Mouse (Mus musculus): ENCODE measurements at regions not wholly inside any gene's neighbourhood (a gene's known extent, or its start where the extent isn't known, plus 50 kb on each side); places are given as distances from the start of the nearest gene placed in this dataset.

DNA sequence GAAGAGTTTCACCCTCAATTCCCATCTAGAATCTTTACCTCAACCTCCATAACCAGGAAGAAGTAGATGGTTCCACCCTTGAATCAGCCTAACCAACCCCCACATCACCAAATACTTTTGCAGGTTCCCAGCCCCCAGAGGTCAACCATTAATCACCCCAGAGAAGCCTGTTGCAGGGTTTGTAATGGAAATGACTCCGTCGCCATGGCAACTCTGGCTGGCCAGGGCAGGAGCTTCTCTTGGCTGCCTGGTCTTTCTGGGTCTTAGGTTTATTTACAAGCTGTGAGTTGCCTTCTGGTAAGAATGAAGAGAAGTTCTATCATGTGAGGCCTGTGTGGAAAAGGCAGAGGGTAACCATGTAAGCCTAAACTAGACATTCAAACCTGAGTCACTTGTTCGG lies 163.2 kb upstream of the Ncam1 start:
- H3K27ac ChIP-seq: 0 out of 2 replicates have a peak overlapping the region, but pooled peaks have one; percentile 38
- no peak overlapping the region for H3K9ac ChIP-seq
- 4% methylated on average over 3 of the region's 3 CpGs for WGBS
- peak overlapping the region; percentile 37 for H3K4me2 ChIP-seq (replicated peaks)
- no peaks in the 10 kb centered on the region for H3K36me3 ChIP-seq
- H3K4me1 ChIP-seq: peaks cover 45% of the 10 kb centered on the region
- no peaks in the 10 kb centered on the region for H3K9me3 ChIP-seq
- ATAC-seq (ENCODE audit: low FRiP score, low read depth): peak; percentile 80
- no peaks in the 10 kb centered on the region for H3K27me3 ChIP-seq (replicated peaks)
- H3K4me3 ChIP-seq: no peak overlapping the region

DNA sequence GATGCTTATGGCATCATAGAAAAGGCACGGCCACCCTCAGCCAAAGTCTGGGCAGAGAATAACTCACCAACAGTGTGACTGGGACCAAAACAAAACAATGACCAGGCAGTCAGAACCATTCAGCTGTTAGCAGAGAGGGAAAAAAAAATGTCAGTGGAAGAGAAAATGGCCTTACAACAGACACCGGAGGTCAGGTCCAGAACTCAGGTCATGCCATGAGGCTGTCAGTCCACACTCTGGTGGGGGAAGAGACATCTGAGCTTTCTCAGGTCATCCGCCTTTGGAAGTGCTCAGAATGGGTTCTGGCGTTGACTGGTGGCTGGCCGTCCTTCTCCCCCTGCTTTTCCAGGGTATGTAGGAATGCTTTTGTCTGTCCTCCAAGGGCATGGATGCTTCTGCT lies 162.6 kb upstream of the Ncam1 start:
- Histone ChIP-seq H3K9me3 (no peaks in the 10 kb centered on the region), H3K4me2 (replicated peaks) (no peak overlapping the region), H3K4me3 (no peak overlapping the region), H3K27me3 (replicated peaks) (no peaks in the 10 kb centered on the region), H3K4me1 (peaks cover 45% of the 10 kb centered on the region), H3K27ac (no peak overlapping the region), H3K36me3 (no peaks in the 10 kb centered on the region), H3K9ac (no peak overlapping the region)
- ATAC-seq (ENCODE audit: low FRiP score, low read depth): no peak
- WGBS: 27% methylated on average over 5 of the region's 5 CpGs

GRCm38 (mm10) chr9:49959987-49960386 lies 161.3 kb upstream of the Ncam1 start:
- peaks cover 45% of the 10 kb centered on the region for H3K4me1 ChIP-seq
- H3K27ac ChIP-seq: no peak overlapping the region
- no peak for ATAC-seq (ENCODE audit: low FRiP score, low read depth)

DNA sequence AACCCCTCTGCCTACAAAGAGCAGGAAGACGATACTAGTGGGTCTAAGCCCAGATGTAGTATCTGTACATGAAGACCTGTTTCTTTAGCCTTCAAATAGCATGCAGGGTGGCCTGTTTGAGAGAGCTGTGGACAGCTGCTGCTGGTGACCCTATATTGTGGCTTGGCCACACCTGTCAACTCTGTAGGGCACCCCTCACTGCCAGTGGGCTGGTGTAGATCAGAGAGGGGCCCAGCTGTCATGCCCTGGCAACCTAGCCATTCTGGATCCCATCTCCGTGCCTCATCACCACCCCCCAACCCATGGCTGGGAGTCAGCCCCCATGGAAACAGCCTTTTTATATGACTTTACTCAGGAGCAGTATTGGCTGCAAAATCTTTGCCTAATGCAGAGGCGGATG lies 160.2 kb upstream of the Ncam1 start:
- no peak for ATAC-seq (ENCODE audit: low FRiP score, low read depth)
- no peak overlapping the region for H3K27ac ChIP-seq
- no peak overlapping the region for H3K4me3 ChIP-seq
- H3K27me3 ChIP-seq (replicated peaks): no peaks in the 10 kb centered on the region
- peaks cover 49% of the 10 kb centered on the region for H3K4me1 ChIP-seq
- H3K9me3 ChIP-seq: no peaks in the 10 kb centered on the region
- H3K36me3 ChIP-seq: no peaks in the 10 kb centered on the region
- WGBS: 73% methylated on average over 3 of the region's 3 CpGs
- H3K4me2 ChIP-seq (replicated peaks): no peak overlapping the region
- no peak overlapping the region for H3K9ac ChIP-seq

More at GRCm38 (mm10) chr9:49959987-49960386, 161.3 kb upstream of the Ncam1 start:
- Histone ChIP-seq H3K36me3 (no peaks in the 10 kb centered on the region), H3K27me3 (replicated peaks) (no peaks in the 10 kb centered on the region), H3K9ac (no peak overlapping the region), H3K4me3 (no peak overlapping the region), H3K9me3 (no peaks in the 10 kb centered on the region), H3K4me2 (replicated peaks) (no peak overlapping the region)
- WGBS: 47% methylated on average over 10 of the region's 10 CpGs

DNA sequence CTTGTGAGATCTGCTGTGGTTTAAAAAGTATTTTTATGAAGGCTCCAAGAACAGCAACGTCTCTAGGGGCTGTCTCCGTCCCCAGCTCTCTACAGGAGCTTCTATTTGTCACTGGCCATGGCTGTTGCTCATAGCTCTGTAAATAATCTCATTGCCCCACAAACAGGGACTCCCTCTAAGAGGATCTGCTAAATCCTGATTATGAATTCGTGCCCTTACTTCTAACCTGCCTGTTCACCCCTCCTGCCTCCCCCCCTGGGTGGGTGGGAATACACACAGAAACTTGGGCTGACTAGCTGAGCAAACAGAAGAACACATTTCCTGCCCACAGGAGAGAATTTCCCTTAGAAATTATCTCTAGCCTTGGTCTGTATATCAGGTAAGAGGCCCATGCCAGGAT lies 155.9 kb upstream of the Ncam1 start:
- H3K27me3 ChIP-seq (replicated peaks): no peaks in the 10 kb centered on the region
- WGBS: 57% methylated on average over 3 of the region's 3 CpGs

GRCm38 (mm10) chr9:49950321-49950720 lies 151.6 kb upstream of the Ncam1 start:
- Histone ChIP-seq H3K4me3 (no peak overlapping the region), H3K36me3 (no peaks in the 10 kb centered on the region), H3K4me2 (replicated peaks) (no peak overlapping the region), H3K27me3 (replicated peaks) (no peaks in the 10 kb centered on the region), H3K4me1 (peaks cover 8% of the 10 kb centered on the region), H3K27ac (no peak overlapping the region), H3K9me3 (no peaks in the 10 kb centered on the region), H3K9ac (no peak overlapping the region)
- WGBS: 40% methylated on average over 5 of the region's 5 CpGs
- ATAC-seq (ENCODE audit: low FRiP score, low read depth): no peak

More for the DNA sequence above, 155.9 kb upstream of the Ncam1 start:
- Histone ChIP-seq H3K27ac (no peak overlapping the region), H3K4me3 (no peak overlapping the region), H3K9me3 (no peaks in the 10 kb centered on the region), H3K4me1 (peaks cover 17% of the 10 kb centered on the region), H3K36me3 (no peaks in the 10 kb centered on the region), H3K9ac (no peak overlapping the region), H3K4me2 (replicated peaks) (no peak overlapping the region)
- no peak for ATAC-seq (ENCODE audit: low FRiP score, low read depth)

DNA sequence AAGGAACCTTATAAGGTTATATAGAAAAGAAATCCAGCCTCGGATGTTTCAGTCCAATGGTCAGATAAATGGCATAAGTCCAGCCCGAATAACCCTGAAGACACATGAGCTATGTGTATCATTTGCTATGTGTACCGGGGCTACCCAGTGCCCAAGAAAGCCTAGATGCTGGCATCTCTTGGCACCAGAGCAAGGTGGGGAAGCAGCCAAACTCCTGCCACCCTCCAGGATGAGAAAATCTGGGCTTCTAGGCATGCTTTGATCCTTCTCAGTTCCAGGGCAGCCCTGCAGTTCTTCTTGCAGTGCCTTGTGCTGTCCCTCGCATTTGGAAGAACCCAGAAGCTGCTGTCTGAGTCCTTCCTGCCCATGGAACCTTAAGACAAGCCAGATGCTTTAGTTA lies 149.8 kb upstream of the Ncam1 start:
- ATAC-seq (ENCODE audit: low FRiP score, low read depth): no peak
- Histone ChIP-seq H3K27me3 (replicated peaks) (no peaks in the 10 kb centered on the region), H3K4me1 (peaks cover 5% of the 10 kb centered on the region; the same call in 1 of the 2 replicates), H3K36me3 (no peaks in the 10 kb centered on the region), H3K27ac (no peak overlapping the region), H3K9ac (no peak overlapping the region), H3K4me2 (replicated peaks) (no peak overlapping the region), H3K9me3 (no peaks in the 10 kb centered on the region), H3K4me3 (no peak overlapping the region)
- 91% methylated on average over 4 of the region's 4 CpGs for WGBS

GRCm38 (mm10) chr9:49946857-49947256 lies 148.1 kb upstream of the Ncam1 start:
- peaks cover 5% of the 10 kb centered on the region; the same call in 1 of the 2 replicates for H3K4me1 ChIP-seq

DNA sequence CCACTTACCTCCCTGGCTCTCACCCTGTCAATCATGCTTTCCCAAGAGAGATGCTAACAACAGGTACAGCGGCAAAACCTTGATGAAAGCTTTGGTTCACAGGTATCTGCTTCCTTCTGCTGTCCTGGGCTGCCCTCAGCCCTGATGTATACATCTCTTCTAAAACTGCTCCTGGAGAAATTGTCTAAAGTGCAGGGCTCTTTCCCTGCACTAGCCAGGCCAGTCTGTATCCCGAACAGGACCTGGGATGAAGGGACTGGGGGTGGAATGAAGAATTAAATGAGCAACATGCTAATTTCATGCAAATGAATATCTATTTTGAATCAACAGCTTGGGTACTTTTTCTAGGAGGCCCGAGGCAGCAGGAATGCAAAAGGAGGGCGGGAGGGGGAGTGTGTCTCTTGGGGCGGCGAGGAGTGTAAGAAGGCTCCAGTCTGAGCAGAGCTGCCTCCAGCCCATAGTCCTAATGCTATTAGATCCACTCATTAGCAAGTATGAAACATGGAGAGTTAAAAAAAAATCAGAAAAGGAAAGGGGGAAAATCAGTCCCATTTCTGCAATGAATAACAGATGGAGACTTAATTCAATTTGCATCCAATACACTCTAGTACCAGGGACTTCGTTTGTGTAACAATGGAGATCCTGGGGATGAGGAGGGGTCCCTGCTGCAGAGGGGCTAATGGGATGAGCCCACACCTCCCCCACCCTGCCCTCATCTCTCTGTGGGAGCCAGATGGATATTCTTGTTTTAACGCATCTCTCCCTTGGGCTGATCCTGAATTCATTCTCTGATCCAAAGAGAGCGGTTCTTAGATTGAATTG lies 137.0 kb upstream of the Ncam1 start:
- no peak overlapping the region for H3K9ac ChIP-seq
- H3K27ac ChIP-seq: no peak overlapping the region
- H3K4me1 ChIP-seq: peaks cover 14% of the 10 kb centered on the region
- WGBS: 17% methylated on average over 9 of the region's 9 CpGs
- ATAC-seq (ENCODE audit: low FRiP score, low read depth): no peak
- no peak overlapping the region for H3K4me3 ChIP-seq
- no peaks in the 10 kb centered on the region for H3K36me3 ChIP-seq
- H3K4me2 ChIP-seq (replicated peaks): peak overlapping the region; percentile 8; the same call in 1 of the 2 replicates
- H3K9me3 ChIP-seq: no peaks in the 10 kb centered on the region
- H3K27me3 ChIP-seq (replicated peaks): 0 out of 2 replicates have a peak, but pooled peaks cover 2% of the 10 kb centered on the region

More at GRCm38 (mm10) chr9:49946857-49947256, 148.1 kb upstream of the Ncam1 start:
- no peak overlapping the region for H3K4me2 ChIP-seq (replicated peaks)
- WGBS: 75% methylated on average over 2 of the region's 2 CpGs
- no peak overlapping the region for H3K9ac ChIP-seq
- H3K4me3 ChIP-seq: no peak overlapping the region
- ATAC-seq (ENCODE audit: low FRiP score, low read depth): no peak
- H3K9me3 ChIP-seq: no peaks in the 10 kb centered on the region
- no peaks in the 10 kb centered on the region for H3K36me3 ChIP-seq
- no peak overlapping the region for H3K27ac ChIP-seq
- H3K27me3 ChIP-seq (replicated peaks): no peaks in the 10 kb centered on the region

- H3K4me1 ChIP-seq: 0 out of 2 replicates have a peak, but pooled peaks cover 11% of the 10 kb centered on the region
- no peak overlapping the region for H3K4me3 ChIP-seq
- WGBS: 61% methylated on average over 3 of the region's 3 CpGs
- H3K9ac ChIP-seq: no peak overlapping the region
- H3K27ac ChIP-seq: no peak overlapping the region
- ATAC-seq (ENCODE audit: low FRiP score, low read depth): no peak
- no peaks in the 10 kb centered on the region for H3K9me3 ChIP-seq
- no peaks in the 10 kb centered on the region for H3K27me3 ChIP-seq (replicated peaks)
- no peak overlapping the region for H3K4me2 ChIP-seq (replicated peaks)
- H3K36me3 ChIP-seq: no peaks in the 10 kb centered on the region
These were observed 129.4 kb upstream of the Ncam1 start for GRCm38 (mm10) chr9:49928041-49928656.

DNA sequence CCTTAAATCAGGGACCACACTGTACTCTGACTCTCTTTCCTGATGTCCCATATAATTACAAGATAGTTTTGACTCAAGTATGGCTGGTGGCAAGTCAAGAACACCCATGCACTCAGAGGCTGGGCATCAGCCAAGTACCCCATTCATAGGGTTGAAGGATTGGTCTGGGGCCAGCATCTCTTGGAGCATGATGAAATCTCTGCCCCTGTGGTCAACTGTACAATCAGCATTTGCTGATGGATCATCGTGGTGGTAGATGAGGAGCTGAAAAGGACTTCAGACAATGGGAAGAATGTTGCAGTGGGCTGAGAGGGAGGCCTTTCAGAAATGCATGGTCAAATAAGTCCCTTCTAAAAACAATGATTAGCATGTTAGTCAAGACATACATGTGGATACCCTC lies 128.6 kb upstream of the Ncam1 start:
- no peak overlapping the region for H3K4me3 ChIP-seq
- ATAC-seq (ENCODE audit: low FRiP score, low read depth): no peak
- H3K4me1 ChIP-seq: peaks cover 20% of the 10 kb centered on the region
- H3K27me3 ChIP-seq (replicated peaks): no peaks in the 10 kb centered on the region
- H3K4me2 ChIP-seq (replicated peaks): no peak overlapping the region
- no peak overlapping the region for H3K27ac ChIP-seq
- H3K9ac ChIP-seq: no peak overlapping the region
- WGBS: 84% methylated on average over 1 of the region's 1 CpGs
- no peaks in the 10 kb centered on the region for H3K9me3 ChIP-seq
- H3K36me3 ChIP-seq: no peaks in the 10 kb centered on the region

DNA sequence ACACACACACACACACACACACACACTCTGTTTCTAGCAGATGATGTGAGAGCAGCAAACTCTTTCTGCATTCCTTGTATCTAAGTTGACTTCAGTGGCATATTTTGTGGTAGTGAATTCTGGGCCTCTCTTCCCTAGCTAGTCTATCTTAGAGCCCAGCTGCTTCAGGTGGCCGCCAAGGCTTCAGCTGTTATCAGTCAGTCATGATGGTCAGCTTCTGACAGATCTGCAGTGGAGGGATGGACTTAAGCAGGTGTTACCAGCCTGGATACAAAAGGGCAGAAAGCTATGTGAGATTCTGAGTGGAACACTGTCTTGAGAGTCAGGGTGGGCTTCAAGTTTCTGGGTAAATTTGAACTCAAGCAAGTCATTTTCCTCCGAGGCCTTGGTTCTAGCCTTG lies 127.1 kb upstream of the Ncam1 start:
- no peaks in the 10 kb centered on the region for H3K36me3 ChIP-seq
- H3K4me3 ChIP-seq: no peak overlapping the region
- H3K27me3 ChIP-seq (replicated peaks): no peaks in the 10 kb centered on the region
- no peak overlapping the region for H3K27ac ChIP-seq
- H3K4me2 ChIP-seq (replicated peaks): no peak overlapping the region
- 89% methylated on average over 2 of the region's 2 CpGs for WGBS
- no peak for ATAC-seq (ENCODE audit: low FRiP score, low read depth)
- H3K9ac ChIP-seq: no peak overlapping the region
- H3K4me1 ChIP-seq: peaks cover 30% of the 10 kb centered on the region
- no peaks in the 10 kb centered on the region for H3K9me3 ChIP-seq
